Mouse (Mus musculus): ENCODE results near the gene Ggct.

DNA sequence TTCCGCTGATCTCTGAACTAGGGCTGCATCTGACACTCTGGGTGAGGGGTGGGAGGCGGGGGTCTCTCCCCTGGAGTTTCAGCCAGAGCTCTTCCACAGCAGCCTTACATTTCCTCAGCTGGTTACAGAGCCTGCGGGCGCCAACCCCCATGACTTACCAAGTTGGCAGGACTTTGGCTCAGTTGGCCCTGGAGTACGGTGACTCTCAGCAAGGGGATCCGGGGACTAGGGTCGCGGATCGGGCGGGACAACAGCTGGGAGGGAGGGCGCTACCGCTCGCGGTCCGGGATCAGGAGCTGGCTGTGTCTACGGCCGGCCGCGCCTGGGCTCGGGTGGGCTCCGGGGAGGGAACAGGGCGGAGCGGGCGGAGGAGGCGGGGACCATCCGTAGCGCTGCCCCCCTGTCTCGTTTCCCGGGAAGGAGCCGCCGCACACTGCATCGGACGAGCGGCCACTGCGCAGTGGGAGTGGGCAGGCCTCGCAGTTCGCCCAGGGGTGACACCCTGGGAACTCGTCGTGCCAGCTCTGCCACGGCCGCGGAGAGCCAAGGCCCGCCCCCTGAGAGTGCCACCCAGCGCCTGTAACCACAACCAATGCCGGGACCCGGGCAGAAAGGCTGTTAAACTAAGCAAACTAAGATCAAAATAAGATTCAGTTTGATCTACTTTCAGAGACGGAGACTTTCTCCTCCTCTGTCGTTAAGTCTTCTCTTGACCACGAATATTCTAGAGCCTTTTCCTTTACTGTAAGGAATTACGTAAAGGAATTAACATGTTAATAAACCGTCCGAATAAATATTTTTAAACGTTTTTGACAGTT, 20.4 kb downstream of the Ggct start, which contains the start of gene Nod1:
- TF ChIP-seq HCFC1 (IDR thresholded peaks at IDR 0.05; ENCODE audit: borderline replicate concordance, insufficient read depth, low read length) = no peak
- TF ChIP-seq CHD2 (IDR thresholded peaks at IDR 0.05; ENCODE audit: low read depth, low read length) = no peak
- TF ChIP-seq MAFK (IDR thresholded peaks at IDR 0.05; ENCODE audit: insufficient read depth, low read depth, low read length) = no peak
- no peak for TF ChIP-seq ZNF384 (IDR thresholded peaks at IDR 0.05; ENCODE audit: low read depth, low read length)
- TF ChIP-seq ZC3H11A (IDR thresholded peaks at IDR 0.05; ENCODE audit: borderline replicate concordance, low read depth, low read length) = no peak

Measured in ES-E14 (cell line).